Mouse (Mus musculus) lung, embryonic 14.5 days (tissue): Measurements from ENCODE around the gene Khdc4. TPM values are rescaled to one million over a fixed set of nuclear protein-coding genes. Genes with fewer than 3 reads are reported as not detected.

Experiments used
- ATAC-seq: fragments of 200-750 bp; cut with Nextera tagmentation; 2 replicates; pipeline ENCODE4 v1.8.0; 2017; ENCODE audit warnings: mild to moderate bottlenecking, moderate TSS enrichment, moderate library complexity; ENCODE audit not compliant: insufficient read depth
- DNase-seq: peaks from one replicate; pipeline ENCODE4 v3.0.0-alpha.2; 2015
- H3K27ac ChIP-seq: fragments of 300-500 bp; sonication (generic); 2 replicates; pipeline ENCODE4 v1.5.1; 2014; ENCODE audit warnings: low read depth, mild to moderate bottlenecking, moderate library complexity
- H3K27me3 ChIP-seq: fragments of 300-500 bp; sonication (generic); 2 replicates; pipeline ENCODE4 v1.6.1; 2014; ENCODE audit warnings: low read length, control low read depth; ENCODE audit not compliant: insufficient read depth
- H3K36me3 ChIP-seq: fragments of 300-500 bp; sonication (generic); 2 replicates; pipeline ENCODE4 v1.6.1; 2014; ENCODE audit warnings: control low read depth; ENCODE audit not compliant: insufficient read depth
- H3K4me1 ChIP-seq: fragments of 300-500 bp; sonication (generic); 2 replicates; pipeline ENCODE4 v1.6.1; 2014; ENCODE audit warnings: antibody characterized with exemption, control low read depth; ENCODE audit not compliant: insufficient read depth
- H3K4me2 ChIP-seq: fragments of 300-500 bp; sonication (generic); 2 replicates; pipeline ENCODE4 v1.6.1; 2014; ENCODE audit warnings: mild to moderate bottlenecking
- H3K4me3 ChIP-seq: fragments of 300-500 bp; sonication (generic); 2 replicates; pipeline ENCODE4 v1.5.1; 2014; ENCODE audit warnings: low read depth, low read length
- H3K9ac ChIP-seq: fragments of 300-500 bp; sonication (generic); 2 replicates; pipeline ENCODE4 v1.6.1; 2014
- H3K9me3 ChIP-seq: fragments of 300-500 bp; sonication (generic); 2 replicates; pipeline ENCODE4 v1.6.1; 2016; ENCODE audit warnings: low read depth, low read length, control low read depth
- CTCF ChIP-seq: IDR thresholded peaks from 2 replicates; pipeline ENCODE4 v1.5.1; 2016; ENCODE audit warnings: antibody characterized with exemption, low read depth
- whole genome bisulfite sequencing: fragments of 180-500 bp; shearing (Covaris S2); extraction: QIAGEN DNeasy Blood & Tissue Kit; methylation state at CpG from one replicate; pipeline ENCODE4 v1.1.7; 2014; 5-methylcytosine and 5-hydroxymethylcytosine counted together
- polyA plus RNA-seq: library from polyadenylated mRNA; unstranded; fragments of >200 nt; fragmentation: Nextera tagmentation; extraction: Ambion mirVana; gene quantifications from 2 replicates; pipeline ENCODE4 v1.2.1, GENCODE M21; 2014

Gene Khdc4
- polyA plus RNA-seq, 1 experiment from 2014 or later, result 100 TPM

DNA sequence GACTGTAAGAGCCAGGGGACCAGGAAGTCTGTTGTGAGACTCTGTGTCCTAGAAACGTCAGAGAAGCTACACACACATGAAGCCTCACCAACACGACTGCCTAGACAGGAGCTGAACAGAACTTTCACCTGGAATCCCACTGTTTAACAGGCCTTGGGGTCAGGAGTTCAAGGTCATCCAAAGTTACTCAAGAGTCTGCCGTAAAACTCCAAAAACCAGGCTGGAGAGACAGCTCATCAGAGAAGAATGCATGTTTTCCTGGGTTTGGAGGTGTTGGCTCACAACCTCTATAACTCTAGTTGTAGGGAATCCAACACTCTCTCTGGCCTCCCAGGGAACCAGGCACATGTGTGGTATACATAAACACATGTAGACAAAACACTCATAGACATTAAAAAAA lies 69.9 kb downstream of the Khdc4 start:
- 51% methylated on average over 3 of the region's 3 CpGs for WGBS
- H3K27ac ChIP-seq, result no peak overlapping the region

DNA sequence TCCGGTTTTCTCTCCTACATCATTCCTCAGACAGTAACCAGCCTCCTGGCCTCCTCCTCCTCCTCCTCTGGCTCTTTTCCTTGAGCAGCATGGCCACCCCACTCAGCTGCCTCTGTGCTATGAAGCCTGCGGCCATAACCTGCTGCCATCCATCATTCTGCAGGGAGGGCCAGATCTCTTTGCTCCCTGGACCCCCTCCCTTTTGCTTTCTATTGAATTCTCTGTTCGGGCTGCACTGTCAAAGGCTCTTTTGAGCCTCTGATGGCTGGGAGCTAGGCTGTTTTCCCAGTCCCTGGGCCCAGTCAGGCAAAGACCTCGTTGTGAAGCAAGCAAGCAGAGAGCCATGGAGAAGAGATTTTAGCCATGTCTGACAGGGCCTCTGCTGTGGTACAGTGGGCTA lies 70.7 kb downstream of the Khdc4 start:
- Histone ChIP-seq H3K4me2 (no peak overlapping the region), H3K4me3 (no peak overlapping the region), H3K27ac (no peak overlapping the region), H3K9me3 (no peaks in the 10 kb centered on the region), H3K36me3 (no peaks in the 10 kb centered on the region), H3K27me3 (no peaks in the 10 kb centered on the region), H3K9ac (no peak overlapping the region), H3K4me1 (peaks cover 12% of the 10 kb centered on the region)
- TF ChIP-seq CTCF, result no peak
- DNase-seq (no peak), ATAC-seq (no peak)
- WGBS, result 47% methylated on average over 4 of the region's 4 CpGs

More for the DNA sequence above, 69.9 kb downstream of the Khdc4 start:
- H3K36me3 ChIP-seq, result no peaks in the 10 kb centered on the region
- no peak for ATAC-seq
- H3K4me2 ChIP-seq, result no peak overlapping the region
- DNase-seq, result no peak
- no peak for TF ChIP-seq CTCF
- H3K4me3 ChIP-seq, result no peak overlapping the region
- H3K9me3 ChIP-seq, result no peaks in the 10 kb centered on the region
- peaks cover 12% of the 10 kb centered on the region for H3K4me1 ChIP-seq
- no peak overlapping the region for H3K9ac ChIP-seq
- H3K27me3 ChIP-seq, result no peaks in the 10 kb centered on the region

DNA sequence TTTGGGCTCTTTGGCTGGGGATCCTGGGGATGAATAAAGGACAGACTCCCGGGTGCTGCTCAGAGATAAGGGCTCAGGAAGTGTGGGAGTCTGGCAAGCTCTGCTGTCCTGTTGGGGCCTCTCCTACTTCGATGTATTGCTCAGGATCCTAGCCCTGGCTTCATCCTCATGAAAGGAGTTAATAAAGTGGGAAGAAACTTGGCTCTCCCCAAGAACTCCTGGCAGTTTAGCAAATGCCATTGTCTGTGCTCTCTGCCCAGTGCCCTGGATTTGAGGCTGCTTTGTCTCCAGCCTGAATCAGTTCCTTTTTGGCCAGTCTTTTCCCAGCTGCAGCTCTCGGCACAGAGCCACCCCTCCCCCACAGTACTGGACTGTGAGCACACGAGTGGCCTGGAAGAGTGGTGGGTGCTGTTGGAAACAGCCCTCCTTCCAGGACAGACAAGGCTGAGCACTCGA lies 72.5 kb downstream of the Khdc4 start:
- Histone ChIP-seq H3K27ac (peak overlapping the region; percentile 73), H3K4me2 (peak overlapping the region; percentile 3; the same call in 1 of the 2 replicates), H3K4me3 (no peak overlapping the region), H3K4me1 (peaks cover 12% of the 10 kb centered on the region), H3K27me3 (no peaks in the 10 kb centered on the region), H3K36me3 (no peaks in the 10 kb centered on the region), H3K9me3 (no peaks in the 10 kb centered on the region), H3K9ac (peak overlapping the region; percentile 33)
- peak; percentile 83 for ATAC-seq
- TF ChIP-seq CTCF, result no peak
- DNase-seq, result peak; percentile 89
- under 1% methylated on average over 5 of the region's 5 CpGs for WGBS

DNA sequence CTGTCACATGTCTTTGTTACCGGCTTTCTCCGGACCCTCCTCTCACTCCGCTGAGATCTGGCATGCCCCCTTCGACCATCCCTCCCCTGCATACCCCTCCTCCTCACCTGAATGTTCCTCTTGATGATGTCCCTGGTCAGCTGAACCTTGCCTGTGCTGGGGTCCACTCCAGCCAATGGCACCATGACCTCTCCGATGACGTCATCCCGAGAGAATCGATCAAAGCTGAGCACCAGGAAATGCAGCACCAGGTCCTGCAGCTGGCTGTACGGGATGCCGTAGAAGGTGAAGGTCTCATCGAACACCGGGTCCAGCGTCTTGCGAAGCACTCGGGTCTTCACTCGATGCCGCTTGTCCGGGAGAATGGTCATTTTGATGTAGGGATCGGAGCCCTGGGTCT lies 76.0 kb downstream of the Khdc4 start:
- H3K4me1 ChIP-seq, result peaks cover 12% of the 10 kb centered on the region
- no peak overlapping the region for H3K27ac ChIP-seq
- no peak for TF ChIP-seq CTCF
- no peak overlapping the region for H3K4me3 ChIP-seq
- H3K27me3 ChIP-seq, result no peaks in the 10 kb centered on the region
- 92% methylated on average over 19 of the region's 19 CpGs for WGBS
- H3K9ac ChIP-seq, result no peak overlapping the region
- H3K9me3 ChIP-seq, result no peaks in the 10 kb centered on the region
- no peak overlapping the region for H3K4me2 ChIP-seq
- DNase-seq (no peak), ATAC-seq (no peak)
- no peaks in the 10 kb centered on the region for H3K36me3 ChIP-seq

DNA sequence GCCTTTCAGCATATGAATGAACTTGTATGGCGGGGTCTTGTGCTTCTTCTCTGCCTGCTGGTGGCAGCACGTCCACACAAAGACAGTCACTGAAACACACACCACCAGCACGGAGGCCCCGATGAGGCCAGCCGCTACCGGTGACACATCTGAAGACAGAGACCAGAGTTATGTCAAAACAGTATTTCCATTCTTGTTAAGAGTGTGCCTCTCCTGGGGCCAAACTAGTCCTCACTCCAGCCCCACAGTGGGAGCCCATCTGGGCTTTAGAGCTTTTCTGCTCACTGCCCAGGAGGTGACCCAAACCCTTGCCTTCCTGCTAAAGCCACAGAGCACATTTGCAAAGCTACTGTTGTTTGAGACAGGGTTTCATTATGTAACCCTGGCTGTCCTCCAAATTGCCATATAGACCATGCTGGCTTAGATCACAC lies 76.8 kb downstream of the Khdc4 start:
- Histone ChIP-seq H3K4me2 (no peak overlapping the region), H3K4me1 (peaks cover 12% of the 10 kb centered on the region), H3K9me3 (no peaks in the 10 kb centered on the region), H3K27me3 (no peaks in the 10 kb centered on the region), H3K36me3 (no peaks in the 10 kb centered on the region), H3K9ac (no peak overlapping the region), H3K27ac (no peak overlapping the region), H3K4me3 (no peak overlapping the region)
- peak; percentile 35 for TF ChIP-seq CTCF
- peak; percentile 37 for DNase-seq
- no peak for ATAC-seq
- WGBS, result 58% methylated on average over 6 of the region's 6 CpGs

Other genes with a start within 250 kb of the Khdc4 start
- 2.8 TPM in 2 replicates for gene Sema4a, start 224.6 kb upstream of the Khdc4 start, polyA plus RNA-seq
- 70.0 TPM in 2 replicates for gene Lmna, start 175.8 kb upstream of the Khdc4 start, polyA plus RNA-seq
- gene Mex3a, start 153.4 kb upstream of the Khdc4 start, polyA plus RNA-seq, result 25.0 and 25.4 TPM in 2 replicates
- gene Rab25, start 137.5 kb upstream of the Khdc4 start, polyA plus RNA-seq, result 21.3 and 22.1 TPM in 2 replicates
- gene Lamtor2, start 132.7 kb upstream of the Khdc4 start, polyA plus RNA-seq, result 77.6 and 93.9 TPM in 2 replicates
- gene Ubqln4, start 132.0 kb upstream of the Khdc4 start, polyA plus RNA-seq, result 64.9 and 68.5 TPM in 2 replicates
- 278 and 285 TPM in 2 replicates for gene Ssr2, start 109.9 kb upstream of the Khdc4 start, polyA plus RNA-seq
- gene Arhgef2, start 79.8 kb upstream of the Khdc4 start, polyA plus RNA-seq, result 115 and 127 TPM in 2 replicates
- not detected in 2 replicates for gene Rxfp4, start 32.7 kb upstream of the Khdc4 start, polyA plus RNA-seq
- 56.9 and 58.4 TPM in 2 replicates for gene Rit1, start 31.0 kb downstream of the Khdc4 start, polyA plus RNA-seq
- 6.3 and 7.6 TPM in 2 replicates for gene Syt11, start 89.4 kb downstream of the Khdc4 start, polyA plus RNA-seq
- 14.8 and 17.9 TPM in 2 replicates for gene Gon4l, start 149.4 kb downstream of the Khdc4 start, polyA plus RNA-seq
- gene Msto1, start 228.2 kb downstream of the Khdc4 start, polyA plus RNA-seq, result 47.9 and 51.4 TPM in 2 replicates